Mouse (Mus musculus) adrenal gland, postnatal 14 days (tissue): Measurements from ENCODE around the gene Prkca. TPM values are rescaled to one million over a fixed set of nuclear protein-coding genes. Genes with fewer than 3 reads are reported as not detected.
A peak's percentile ranks its signal among the peaks of the same experiment; 100 is the strongest.

Source experiments
- DNase-seq: peaks from one replicate; pipeline ENCODE4 v3.0.0; 2021; ENCODE audit warnings: mixed read lengths
- total RNA-seq: library from RNA; stranded (reverse); gene quantifications from 2 replicates; pipeline ENCODE4 v1.2.3, GENCODE M21; 2021

Prkca gene
- total RNA-seq, 1 experiment from 2014 or later: 9.3 TPM

DNA sequence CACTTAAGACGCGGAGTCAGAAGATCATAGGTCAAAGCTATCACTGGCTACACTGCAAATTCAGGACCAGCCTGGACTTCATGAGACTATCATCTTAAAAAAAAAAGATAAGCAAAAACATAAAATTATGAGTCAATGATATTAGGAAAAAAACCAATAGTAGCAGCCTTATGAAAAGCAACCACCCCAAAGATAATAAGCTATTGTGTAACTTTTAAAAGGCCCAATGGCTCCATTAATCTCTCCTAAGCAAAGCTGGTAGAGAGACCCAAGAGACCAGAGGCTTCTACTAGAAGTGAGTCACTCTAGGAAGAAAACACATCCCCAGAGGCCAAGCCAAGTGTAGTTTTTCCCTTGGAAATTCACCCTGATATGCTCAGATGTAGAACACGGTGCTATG lies 185.7 kb downstream of the Prkca start:
- no peak for DNase-seq

- no peak for DNase-seq
Measured at GRCm38 (mm10) chr11:108157074-108157473, 186.7 kb downstream of the Prkca start.

DNA sequence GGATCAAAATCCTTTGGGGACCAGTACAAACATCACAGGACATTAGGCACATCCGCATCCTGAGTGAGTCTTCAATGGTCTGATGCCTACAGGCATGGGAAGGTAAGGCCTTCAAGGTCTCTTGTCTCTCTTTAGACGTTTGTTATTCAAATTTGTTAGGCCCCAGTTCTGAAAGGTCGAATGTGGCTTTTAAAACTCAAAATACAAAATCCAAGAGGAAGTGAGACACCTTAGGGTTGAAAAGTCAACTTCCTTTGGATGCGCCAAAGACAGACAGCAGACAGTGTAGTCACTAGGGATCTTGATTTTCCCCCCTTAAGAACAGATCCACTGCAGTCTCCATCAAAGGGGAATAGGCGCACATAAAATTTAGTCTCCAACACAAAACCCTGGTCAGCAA lies 187.6 kb downstream of the Prkca start:
- no peak for DNase-seq

GRCm38 (mm10) chr11:108155088-108155580 lies 188.6 kb downstream of the Prkca start:
- no peak for DNase-seq

- no peak for DNase-seq
Measured at GRCm38 (mm10) chr11:108153997-108154841, 189.5 kb downstream of the Prkca start.

DNA sequence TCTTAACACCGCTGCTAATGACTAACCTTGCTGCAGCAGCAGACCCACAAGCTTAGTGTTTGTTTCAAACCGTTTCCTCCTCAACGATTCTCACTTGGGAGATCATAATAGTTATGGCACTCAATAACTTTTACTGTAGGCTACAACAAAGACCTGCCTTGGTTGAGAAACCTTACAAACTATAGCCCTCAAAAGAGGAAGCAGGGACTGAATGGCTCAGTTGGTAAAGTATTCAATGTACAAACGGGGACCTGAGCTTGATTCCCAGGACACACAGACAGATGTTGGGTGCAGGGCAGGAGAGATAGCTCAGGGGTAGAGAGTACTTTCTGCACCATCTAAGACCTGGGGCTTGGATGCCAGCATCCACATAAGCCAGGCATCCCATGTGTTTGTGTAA lies 191.1 kb downstream of the Prkca start:
- DNase-seq: no peak

GRCm38 (mm10) chr11:108150410-108150809 lies 193.3 kb downstream of the Prkca start:
- DNase-seq: peak; percentile 32

DNA sequence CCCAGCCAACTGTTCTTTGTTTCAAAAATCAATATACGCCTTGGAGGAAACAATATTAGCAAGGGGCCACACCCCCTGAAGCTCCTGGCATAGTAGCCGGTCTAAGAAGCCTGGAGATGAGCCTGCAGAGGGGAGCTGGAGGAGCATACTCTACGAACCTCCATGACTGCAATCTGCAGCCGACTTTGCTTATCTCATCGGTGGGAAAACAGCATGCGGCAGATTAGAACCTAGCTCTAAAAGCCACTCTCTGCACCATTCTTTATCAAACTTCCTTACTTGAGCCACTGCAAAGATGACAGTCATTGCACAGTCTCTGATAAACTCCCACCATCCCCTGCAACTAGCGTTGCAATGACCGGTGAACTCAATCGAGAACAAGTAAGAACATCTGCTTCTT lies 194.5 kb downstream of the Prkca start:
- no peak for DNase-seq

DNA sequence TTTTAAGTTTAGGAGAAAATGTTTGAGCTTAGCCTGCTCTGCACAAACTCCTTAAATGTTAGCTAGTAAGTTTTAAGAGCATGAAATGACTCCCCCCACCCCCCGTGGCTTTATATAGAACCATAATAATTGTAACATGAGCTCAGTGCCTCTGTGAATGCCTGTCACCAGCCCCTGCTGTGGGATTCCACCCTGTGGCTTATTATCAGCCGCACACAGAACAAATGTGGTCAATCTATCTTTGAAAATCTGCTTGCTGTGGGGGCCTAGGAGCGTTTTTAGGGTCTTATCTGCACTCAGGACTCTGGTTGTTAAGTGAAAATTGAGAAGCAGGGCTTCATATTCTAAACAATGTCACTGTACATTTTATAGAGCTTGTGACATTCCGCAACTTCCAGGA lies 195.2 kb downstream of the Prkca start:
- DNase-seq: no peak

DNA sequence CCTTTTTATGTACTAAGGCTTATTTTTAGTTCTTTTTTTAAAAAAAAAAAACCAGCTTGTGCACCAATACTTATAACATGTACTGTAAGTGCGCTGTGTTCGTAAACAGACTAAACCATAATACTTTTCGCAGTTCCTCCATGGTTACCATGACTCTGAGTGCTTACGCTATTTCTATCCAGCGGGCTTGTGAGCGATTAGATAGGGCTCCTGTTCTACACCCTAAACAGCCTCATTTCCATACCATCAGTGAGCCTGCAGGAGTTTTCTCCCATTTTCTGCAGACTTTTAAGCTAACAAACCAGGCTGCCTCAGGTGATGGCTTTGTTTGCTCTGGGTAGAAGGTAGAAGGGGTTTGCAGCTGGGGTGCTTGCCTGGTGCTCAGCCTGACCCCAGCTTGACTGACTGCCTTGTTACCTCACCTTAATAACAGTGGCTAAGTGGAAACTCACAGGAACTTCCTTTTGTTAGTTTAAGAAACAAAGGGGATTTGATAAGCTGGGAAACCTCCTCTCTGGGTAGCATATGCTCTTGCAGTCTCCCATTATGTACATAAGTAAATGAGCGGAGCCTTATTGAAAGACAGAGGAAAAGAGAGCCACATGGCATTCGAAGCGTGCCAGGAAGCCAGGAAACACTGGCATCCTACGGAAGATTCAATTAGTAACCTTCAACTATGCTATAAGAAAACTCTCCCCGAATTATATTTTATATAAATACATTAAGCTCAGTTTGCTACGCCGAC lies 197.8 kb downstream of the Prkca start:
- no peak for DNase-seq

GRCm38 (mm10) chr11:108145128-108145527 lies 198.6 kb downstream of the Prkca start:
- DNase-seq: no peak

DNA sequence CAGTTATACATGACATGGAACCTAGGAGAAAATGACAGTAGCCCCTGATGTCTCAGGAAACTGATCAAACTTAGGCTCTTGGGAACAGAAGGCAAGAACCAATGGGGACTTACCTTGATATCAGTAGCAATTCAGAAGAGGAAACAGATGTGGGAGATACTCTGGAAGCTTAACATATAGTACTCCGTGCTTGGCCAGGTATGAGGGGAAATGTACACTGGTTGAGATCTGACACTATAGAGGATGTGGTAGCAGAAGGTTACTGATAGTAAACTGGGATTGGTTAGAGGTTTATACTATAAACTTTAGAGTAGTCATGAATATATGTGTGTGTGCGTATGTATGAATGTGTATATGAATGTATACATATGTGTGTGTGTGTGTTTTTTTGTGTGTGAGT lies 200.0 kb downstream of the Prkca start:
- no peak for DNase-seq

DNA sequence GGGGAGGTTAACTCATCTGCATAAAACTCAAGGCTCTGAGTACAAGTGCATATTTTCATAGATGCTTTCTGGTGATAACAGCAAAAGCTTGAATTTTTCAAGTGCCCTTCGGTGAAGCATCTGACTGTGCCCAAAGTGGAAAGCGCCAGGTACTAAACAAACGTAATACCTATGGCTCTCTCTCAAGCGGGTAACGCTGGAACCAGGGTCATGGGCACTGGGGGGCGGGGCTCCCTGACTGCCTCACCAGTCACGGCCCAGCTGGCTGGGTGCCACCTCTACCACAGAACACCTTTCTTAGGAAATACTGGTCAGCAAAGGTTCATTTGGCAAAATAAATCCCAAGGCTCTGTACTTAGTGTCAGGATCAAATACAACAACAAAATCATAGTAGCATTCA lies 203.7 kb downstream of the Prkca start:
- DNase-seq: peak; percentile 50

DNA sequence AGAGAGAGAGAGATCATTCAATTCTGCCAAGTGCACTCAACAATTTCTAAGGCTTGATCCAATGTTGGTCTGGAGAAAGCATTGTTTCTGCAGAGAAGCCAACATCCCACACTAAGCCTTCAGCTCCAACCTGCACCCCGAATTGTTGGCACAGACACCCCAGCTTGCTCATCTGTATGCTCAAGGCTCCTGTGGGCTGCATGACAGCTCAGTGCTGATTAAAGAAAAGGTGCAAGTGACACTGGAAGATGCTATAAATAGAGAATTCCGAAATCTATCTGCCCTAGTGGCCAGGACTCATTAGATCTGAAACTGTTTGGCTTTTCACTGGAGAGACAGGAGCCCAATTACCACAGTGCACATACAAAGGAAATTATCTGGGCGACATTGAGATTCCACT lies 207.4 kb downstream of the Prkca start:
- no peak for DNase-seq

GRCm38 (mm10) chr11:108135407-108136159 lies 208.1 kb downstream of the Prkca start:
- DNase-seq: peak; percentile 11

DNA sequence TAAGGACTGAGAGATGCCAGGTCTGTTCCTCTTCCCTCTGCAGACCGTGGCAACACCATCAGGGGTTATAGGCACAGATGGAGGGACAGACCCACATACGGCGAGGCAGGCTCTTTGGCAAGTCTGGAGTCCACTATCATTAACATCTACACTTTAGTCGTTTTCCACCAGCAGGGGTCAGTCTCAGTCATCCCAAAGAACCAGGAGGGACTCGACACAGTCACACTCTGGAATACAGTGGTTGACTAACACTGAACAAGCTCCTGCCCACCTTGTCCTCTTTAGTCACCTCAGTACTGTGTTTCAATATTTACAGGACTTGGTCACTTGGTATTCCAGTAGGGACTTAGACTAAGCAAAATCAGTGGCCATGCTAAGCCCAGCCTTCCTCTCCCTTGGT lies 215.1 kb downstream of the Prkca start:
- DNase-seq: peak; percentile 76

DNA sequence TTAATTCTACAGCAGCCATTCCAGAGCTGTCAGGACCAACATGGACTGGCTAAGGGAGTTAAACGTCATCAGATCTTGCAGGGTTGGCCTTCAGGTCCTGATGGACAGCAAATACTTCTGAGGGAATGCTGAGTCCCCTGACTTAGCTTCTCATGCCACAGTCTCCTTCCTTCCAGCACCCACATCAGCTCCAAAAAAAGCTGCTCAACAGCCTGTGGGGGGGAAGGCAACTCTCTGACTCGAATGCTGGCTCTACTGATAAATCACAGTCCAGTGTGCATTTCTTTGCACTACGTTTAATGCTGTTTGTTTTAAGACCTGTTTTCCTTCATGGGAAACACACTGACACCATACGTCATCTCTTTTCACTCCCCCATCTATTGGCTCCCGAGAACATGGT lies 215.8 kb downstream of the Prkca start:
- DNase-seq: no peak

DNA sequence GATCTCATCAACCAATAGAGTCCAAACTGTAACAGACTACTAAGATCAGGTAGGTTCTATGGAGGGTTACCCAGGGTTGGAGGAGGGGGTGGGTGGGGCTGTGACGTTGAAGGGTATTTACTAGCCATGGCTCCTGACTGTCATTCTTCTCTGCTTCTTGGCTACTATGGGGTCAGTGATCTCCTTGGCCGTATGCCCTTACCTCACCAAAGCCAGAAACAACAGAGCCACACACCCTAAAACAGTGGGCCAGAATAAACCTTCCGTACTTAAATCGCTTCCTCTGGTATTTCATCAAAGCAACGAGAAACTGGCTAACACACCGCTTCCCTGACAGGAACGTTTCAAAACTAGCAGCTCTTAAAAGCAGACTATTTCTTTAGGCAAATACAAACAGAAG lies 221.2 kb downstream of the Prkca start:
- no peak for DNase-seq

DNA sequence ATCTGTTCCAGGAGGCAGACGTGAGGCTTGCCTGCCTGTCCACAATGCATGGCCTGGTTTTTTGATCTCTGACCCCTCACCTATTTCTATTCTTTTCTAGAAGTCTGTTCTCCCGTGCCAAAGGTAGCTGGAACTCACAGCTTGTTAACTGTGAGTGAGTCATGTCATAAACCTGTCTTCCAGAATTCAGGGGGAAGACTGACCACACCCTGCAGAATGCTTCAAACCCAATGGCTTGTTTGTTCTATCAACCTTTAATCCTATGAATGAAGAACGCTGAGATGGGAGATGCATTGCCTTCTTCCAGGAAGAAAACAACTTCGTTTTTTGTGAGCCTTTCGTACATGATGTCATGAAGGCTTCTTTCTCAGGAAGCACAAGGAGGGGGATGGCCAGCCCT lies 223.0 kb downstream of the Prkca start:
- no peak for DNase-seq

DNA sequence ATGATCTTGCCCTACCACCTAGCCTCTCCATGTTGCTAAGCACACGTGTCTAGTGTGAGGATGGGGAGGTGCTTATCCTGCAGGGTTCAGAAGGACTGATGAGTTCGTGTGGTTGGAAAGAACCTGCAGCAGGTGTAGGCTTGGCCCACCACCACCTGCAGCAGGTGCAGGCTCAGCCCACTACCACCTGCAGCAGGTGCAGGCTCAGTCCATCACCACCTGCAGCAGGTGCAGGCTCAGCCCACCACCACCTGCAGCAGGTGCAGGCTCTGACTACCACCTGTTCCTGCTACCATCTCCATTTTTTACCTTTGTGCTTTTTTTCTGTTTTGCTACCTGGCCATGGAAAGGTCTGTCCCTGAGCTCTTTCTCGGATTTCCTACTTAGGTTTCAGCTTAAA lies 223.9 kb downstream of the Prkca start:
- no peak for DNase-seq

DNA sequence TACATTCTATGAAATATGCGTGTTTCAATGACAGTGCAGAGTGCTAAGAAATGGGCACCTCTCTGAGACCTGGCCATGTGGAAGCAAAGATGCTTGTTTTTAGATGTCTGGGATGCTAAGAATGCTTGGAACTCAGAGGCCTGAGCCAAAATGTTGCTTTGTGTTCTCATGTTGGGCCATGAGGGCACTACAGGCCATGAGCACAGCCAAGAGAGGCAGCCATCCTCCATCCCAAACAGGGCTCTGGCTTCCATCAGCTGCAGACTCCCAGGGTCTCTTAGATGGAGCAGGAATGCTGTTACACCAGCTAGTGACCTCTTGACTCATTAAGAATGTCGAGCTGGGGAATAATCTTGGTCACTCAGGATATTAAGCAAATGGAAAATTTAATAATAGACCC lies 224.9 kb downstream of the Prkca start:
- no peak for DNase-seq

DNA sequence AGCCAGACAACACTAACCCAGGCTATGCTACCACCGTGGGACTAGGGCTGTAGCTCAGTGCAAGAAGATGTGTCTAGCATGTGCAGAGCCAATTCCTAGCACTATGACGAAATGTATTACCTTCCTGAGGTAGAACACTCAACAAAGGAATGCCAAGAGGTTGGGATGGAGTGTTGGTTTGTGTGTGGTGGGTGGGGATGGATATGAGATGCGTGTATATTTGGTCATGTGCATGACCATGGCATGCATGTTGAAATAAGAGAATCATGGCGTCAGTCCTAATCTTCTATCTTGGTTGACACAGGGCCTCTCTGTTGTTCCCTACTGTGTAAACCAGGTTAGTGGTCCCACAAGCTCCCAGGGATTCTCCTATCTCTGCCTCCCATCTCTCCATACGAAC lies 225.5 kb downstream of the Prkca start:
- no peak for DNase-seq
